Comparison of ENCODE assay signal across 21 mouse cellular contexts in the genomic region with DNA sequence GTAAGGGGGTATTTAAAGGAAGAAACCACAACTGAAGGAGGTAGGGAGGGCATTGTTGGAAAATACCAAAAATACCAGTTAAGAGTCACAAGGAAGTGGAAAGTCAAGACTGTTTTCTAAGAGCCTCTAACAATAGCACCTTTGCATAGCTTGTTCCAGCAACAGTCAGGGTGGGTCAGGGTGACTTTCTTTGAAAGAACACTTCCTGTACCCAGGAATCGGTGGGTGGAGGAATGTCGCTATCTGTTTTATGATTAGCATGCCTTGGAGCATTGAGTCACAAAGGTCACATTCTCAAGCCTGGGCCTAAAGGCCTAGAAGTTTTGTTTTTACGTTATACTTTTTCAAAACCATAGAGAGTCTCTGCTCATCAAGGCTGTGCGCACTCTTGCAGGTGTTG. TPM values are rescaled to one million over a fixed set of nuclear protein-coding genes. Genes with fewer than 3 reads are reported as not detected.
"Had no signal": no experiment of that assay in that cellular context is flagged by ENCODE, and none has a peak within 500 bp of the region (broad histone marks: within the 10 kb centered on the region; RNA-seq: fewer than 3 reads in every experiment).

No protein-coding gene starts in this region.

RNA-seq across cellular contexts. Expression of gene Mmp23, which starts 34.6 kb away (rescaled TPM):
- polyA plus RNA-seq: inflammation-experienced regulatory T-cells, adult 6 months had no signal

RNA-seq across cellular contexts. Expression of gene Gm10563, which starts 42.6 kb away (rescaled TPM):
- polyA plus RNA-seq: gonadal fat pad, adult 2 months; heart, adult 2 months; heart, embryonic 11.5 days; heart, embryonic 13.5 days; heart, embryonic 15.5 days; heart, postnatal 0 days; hindbrain, embryonic 11.5 days; hindbrain, embryonic 13.5 days; hindbrain, embryonic 15.5 days; hindbrain, postnatal 0 days; kidney, adult 2 months; kidney, embryonic 15.5 days; kidney, postnatal 0 days; large intestine, adult 2 months; limb, embryonic 11.5 days; limb, embryonic 13.5 days; limb, embryonic 15.5 days; liver, adult 2 months; liver, embryonic 12.5 days; liver, embryonic 14.5 days had no signal
